Mouse (Mus musculus) frontal cortex, postnatal 10 days (tissue): ENCODE data around the gene Il2rb.

Experiments
- DNase-seq, 2 experiments: peaks; one replicate each; pipeline ENCODE4 v3.0.0; 2022; ENCODE audit warnings: low spot score in 2 of 2, mixed read lengths in 1 of 2

The Il2rb gene

GRCm38 (mm10) chr15:78481448-78482000, 13.5 kb downstream of the Il2rb start:
- no peak for DNase-seq

- DNase-seq, result no peak
Observed at GRCm38 (mm10) chr15:78480991-78481390, 14.1 kb downstream of the Il2rb start.

DNA sequence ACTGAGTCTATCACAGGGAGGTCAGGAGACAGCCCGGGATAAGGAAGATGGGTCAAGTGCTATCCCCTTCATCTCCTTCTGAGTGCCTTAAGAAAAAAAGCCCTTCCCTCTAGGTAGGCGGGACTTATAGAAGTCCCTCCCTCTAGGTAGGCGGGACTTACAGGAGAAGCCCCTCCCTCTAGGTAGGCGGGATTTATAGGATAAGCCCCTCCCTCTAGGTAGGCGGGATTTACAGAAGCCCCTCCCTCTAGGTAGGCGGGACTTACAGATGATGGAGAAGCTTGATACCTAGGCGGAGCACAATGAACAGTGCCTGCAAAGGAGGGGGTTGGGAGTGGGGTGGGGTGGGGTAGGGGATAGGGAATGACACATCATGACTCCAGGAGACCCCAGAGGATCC, 15.0 kb downstream of the Il2rb start:
- no peak for DNase-seq

DNA sequence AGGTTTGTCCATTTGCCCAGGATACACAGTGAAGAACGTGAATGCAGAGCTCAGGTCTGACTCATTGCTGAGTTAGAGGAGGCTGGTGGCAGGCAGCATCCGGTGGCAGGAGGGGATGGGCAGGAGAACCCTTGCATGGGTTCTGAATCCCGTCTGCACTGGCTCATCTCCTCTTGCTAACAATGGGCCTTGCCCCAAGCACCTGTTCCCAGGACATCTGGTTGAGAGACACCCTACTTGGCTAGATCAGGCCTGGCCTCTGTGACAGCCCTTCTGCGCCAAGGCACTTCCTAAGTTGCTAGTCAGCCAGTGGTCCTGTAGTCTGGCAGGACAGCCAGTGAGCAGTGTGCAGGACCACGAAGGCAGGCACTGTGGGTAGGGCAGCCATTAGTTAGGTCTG, 15.6 kb downstream of the Il2rb start:
- no peak for DNase-seq

GRCm38 (mm10) chr15:78478073-78478472, 17.0 kb downstream of the Il2rb start:
- no peak for DNase-seq

GRCm38 (mm10) chr15:78476878-78477277, 18.2 kb downstream of the Il2rb start:
- no peak for DNase-seq

- no peak for DNase-seq
Observed at GRCm38 (mm10) chr15:78475604-78476031, 19.5 kb downstream of the Il2rb start.

- no peak for DNase-seq
Observed at GRCm38 (mm10) chr15:78473442-78473841, 21.6 kb downstream of the Il2rb start.

GRCm38 (mm10) chr15:78471902-78472301, 23.2 kb downstream of the Il2rb start:
- no peak for DNase-seq

GRCm38 (mm10) chr15:78470495-78471276, 24.4 kb downstream of the Il2rb start:
- no peak for DNase-seq

- no peak for DNase-seq
Observed at GRCm38 (mm10) chr15:78468379-78468937, 26.6 kb downstream of the Il2rb start, which contains the start of gene Tmprss6. Gene Tmprss6, minus strand, starts transcription at chr15:78468634.

DNA sequence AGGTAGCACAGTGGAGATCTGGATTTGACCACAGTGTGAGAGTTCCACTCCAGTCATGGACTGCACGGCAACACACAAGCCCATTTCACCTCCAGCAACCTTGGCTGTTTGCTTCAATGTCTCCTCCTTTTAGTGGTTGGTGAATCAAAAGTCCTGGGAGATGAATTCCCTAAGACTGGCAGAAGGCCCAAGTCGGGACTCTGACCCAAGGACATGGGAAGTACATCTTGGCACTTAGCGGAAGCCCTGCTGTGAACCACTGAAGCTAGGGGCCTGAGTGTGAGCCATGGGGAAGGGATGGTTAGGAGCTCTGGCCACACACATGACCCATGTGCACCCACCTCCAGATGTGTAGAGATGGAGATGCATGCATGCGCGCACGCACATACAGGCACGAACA, 27.5 kb downstream of the Il2rb start:
- no peak for DNase-seq

DNA sequence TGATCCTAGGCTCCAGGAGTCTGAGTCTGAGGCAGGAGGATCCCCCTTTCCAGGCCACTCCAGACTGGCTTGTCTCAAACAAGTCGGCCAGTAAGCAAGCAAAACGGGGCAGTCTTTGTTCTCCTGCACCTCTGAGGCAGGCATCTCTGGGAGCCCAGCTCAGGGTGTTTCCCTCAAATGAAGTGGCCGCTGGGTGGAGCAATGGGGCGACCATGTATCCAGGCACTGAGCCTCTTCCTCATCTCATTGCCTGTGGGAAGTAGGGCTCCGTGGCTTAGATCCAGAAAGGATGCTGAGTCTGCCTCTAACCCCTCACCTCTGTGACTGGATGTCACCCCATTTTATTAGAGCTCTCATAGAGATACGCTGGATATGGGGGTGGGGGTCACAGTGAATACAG, 28.3 kb downstream of the Il2rb start:
- DNase-seq, result no peak

DNA sequence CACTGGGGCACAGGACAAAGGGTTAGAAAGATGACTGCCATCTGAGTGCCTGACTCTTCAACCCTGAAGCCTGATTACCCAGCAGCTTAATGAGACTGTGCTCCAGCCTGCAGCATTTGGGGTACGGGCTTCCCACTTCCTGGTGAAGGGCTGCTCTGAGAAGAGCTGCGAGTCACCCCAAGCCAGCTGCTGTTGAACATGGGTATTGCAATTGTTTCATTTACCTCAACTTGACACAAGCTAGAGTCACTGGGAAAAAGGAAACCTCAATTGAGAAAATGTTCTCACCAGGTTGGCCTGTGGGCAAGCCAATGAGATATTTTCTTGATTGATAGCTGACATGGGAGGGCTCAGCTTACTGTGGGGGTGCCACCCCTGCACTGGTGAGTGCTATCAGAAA, 32.1 kb downstream of the Il2rb start:
- no peak for DNase-seq

DNA sequence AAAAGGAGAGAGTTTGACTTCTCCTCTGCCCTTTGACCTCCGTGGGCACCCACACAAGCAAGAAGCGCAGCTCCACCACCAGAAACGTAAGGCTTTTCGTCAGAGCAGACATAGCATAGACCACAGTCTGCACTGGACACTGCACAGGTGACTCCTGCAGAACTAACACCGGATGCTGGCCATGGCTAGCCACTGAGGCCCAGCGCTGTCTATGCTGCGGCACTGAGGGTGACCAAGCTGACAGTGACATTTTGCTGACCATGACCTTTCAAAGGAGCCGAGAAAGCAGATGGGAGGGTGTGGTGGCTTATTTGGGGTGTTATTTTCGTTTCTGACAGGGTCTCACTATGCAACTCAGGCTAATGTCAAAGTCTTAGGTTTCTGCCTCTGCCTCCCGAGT, 37.9 kb downstream of the Il2rb start:
- no peak for DNase-seq

DNA sequence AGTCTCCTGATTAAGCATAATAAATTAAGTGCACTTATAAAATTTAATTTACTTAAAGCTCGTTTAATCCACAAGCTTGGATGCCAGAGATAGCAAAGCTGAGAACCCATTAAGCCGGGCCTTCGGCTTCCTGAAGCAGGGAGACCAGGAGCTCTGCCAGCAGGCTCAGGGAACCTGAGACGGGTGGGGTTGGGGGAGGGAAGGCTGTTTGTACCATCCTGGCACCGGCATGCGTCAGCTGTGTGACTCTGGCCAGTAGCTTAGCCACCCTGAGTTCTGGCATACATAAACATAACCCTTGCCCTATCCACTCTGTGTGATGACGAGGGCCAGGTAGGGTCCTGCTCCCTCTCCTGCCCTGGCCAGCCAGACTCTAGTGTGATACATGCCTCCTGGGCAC, 39.0 kb downstream of the Il2rb start:
- DNase-seq, result no peak

- DNase-seq, result no peak
Observed at GRCm38 (mm10) chr15:78455168-78455567, 39.9 kb downstream of the Il2rb start.

- DNase-seq, result no peak
Observed at GRCm38 (mm10) chr15:78452929-78453328, 42.1 kb downstream of the Il2rb start.

DNA sequence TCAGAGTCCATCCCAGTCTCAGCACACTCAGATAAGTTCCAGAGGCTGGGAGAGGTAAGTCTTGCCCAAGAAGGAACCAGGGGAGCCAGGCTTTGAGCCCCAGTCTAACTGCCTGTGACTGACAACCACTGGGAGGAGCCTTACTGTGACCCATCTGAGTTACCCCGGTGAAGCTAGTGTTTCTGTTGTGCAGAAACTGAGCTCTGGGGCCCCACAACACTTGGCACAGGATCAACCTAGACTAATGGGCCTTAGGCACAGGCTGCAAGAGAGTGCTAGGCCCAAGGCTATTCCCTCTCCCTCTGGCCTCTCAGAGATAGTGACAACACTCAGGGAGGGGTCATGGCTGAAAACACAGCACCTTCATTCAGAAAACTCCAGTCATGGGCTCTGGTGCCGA, 43.9 kb downstream of the Il2rb start:
- DNase-seq, result no peak

GRCm38 (mm10) chr15:78450419-78450768, 44.7 kb downstream of the Il2rb start:
- no peak for DNase-seq

- DNase-seq, result peak in 1 of 2 experiments; percentile 28
Observed at GRCm38 (mm10) chr15:78449694-78450418, 45.2 kb downstream of the Il2rb start.

DNA sequence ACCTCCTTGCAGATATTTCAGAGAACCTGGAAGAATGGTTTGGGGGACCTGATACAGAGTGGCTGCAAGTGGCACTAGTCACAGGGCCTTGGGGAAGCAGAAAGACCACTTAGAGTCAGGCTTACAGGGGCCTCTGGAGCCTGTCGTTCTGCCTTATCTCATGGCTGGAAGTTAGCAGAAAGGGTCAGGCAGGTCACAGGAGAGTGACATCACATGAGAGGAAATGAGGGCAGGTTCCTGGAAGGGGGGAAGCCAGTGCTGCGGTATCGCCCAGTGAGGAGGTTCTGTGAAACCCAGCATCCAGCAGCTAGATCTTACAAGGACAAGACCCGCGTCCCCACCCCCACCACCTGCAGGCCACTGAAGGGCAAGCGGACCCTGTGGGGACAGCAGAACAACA, 45.9 kb downstream of the Il2rb start:
- DNase-seq, result no peak
